Mouse (Mus musculus): ENCODE measurements around the gene Olfr1215. TPM values are rescaled to one million over a fixed set of nuclear protein-coding genes. Genes with fewer than 3 reads are reported as not detected.
"Not testable (repeated sequence)": the region's sequence is repeated elsewhere in the genome, so short reads cannot be mapped to it uniquely, and the experiment has no call there.

Gene Olfr1215
- total RNA-seq (2014; rRNA removed) (not detected in 2 replicates), polyA plus RNA-seq (2015; fragmentation: Nextera tagmentation; extraction: Ambion mirVana) (not detected in 2 replicates)

- Histone ChIP-seq H3K27me3 (ENCODE audit: insufficient read depth, low read length) (no peaks in the 10 kb centered on the region), H3K9ac (replicated peaks; ENCODE audit: low read length) (no peak within 1 kb of the TSS), H3K4me1 (ENCODE audit: insufficient read depth, low read length) (no peaks in the 10 kb centered on the region), H3K36me3 (ENCODE audit: insufficient read depth, low read length) (no peaks in the 10 kb centered on the region), H3K4me3 (ENCODE audit: low read length) (no peak within 1 kb of the TSS), H3K4me2 (ENCODE audit: low read depth, low read length) (no peak within 1 kb of the TSS), H3K9me3 (ENCODE audit: low read length) (no peaks in the 10 kb centered on the region), H3K27ac (no peak within 1 kb of the TSS)
- DNase-seq (ENCODE audit: low spot score) (no peak), ATAC-seq (no peak)
- WGBS = 62% methylated on average over 2 of the region's 2 CpGs
- TF ChIP-seq CTCF (IDR thresholded peaks at IDR 0.05; ENCODE audit: low read depth) = no peak
Measured at GRCm38 (mm10) chr2:89006873-89007272, at the start of gene Olfr1215. TSS of gene Olfr1215 (minus strand) at chr2:89006973.

- Histone ChIP-seq H3K9me3 (ENCODE audit: low read length) (no peaks in the 10 kb centered on the region), H3K9ac (replicated peaks; ENCODE audit: low read length) (no peak within 1 kb of the TSS), H3K36me3 (ENCODE audit: insufficient read depth, low read length) (no peaks in the 10 kb centered on the region), H3K4me2 (ENCODE audit: low read depth, low read length) (no peak within 1 kb of the TSS), H3K4me1 (ENCODE audit: insufficient read depth, low read length) (no peaks in the 10 kb centered on the region), H3K4me3 (ENCODE audit: low read length) (no peak within 1 kb of the TSS), H3K27ac (no peak within 1 kb of the TSS), H3K27me3 (ENCODE audit: insufficient read depth, low read length) (no peaks in the 10 kb centered on the region)
- 73% methylated on average over 2 of the region's 2 CpGs for WGBS
- no peak for TF ChIP-seq CTCF (IDR thresholded peaks at IDR 0.05; ENCODE audit: low read depth)
- DNase-seq (ENCODE audit: low spot score) = no peak
- no peak for ATAC-seq
Measured at GRCm38 (mm10) chr2:89031965-89032364, 25.2 kb upstream of the Olfr1215 start, which contains the start of gene Olfr1217. TSS of gene Olfr1217 (minus strand) at chr2:89032065.

GRCm38 (mm10) chr2:89021436-89021835, 14.7 kb upstream of the Olfr1215 start:
- not testable (repeated sequence) for H3K9me3 ChIP-seq (ENCODE audit: low read length); H3K27me3 ChIP-seq (ENCODE audit: insufficient read depth, low read length); DNase-seq (ENCODE audit: low spot score); H3K9ac ChIP-seq (replicated peaks; ENCODE audit: low read length); H3K4me1 ChIP-seq (ENCODE audit: insufficient read depth, low read length); ATAC-seq; H3K4me2 ChIP-seq (ENCODE audit: low read depth, low read length); H3K36me3 ChIP-seq (ENCODE audit: insufficient read depth, low read length); H3K27ac ChIP-seq; H3K4me3 ChIP-seq (ENCODE audit: low read length)
- WGBS = 77% methylated on average over 3 of the region's 3 CpGs

- Histone ChIP-seq H3K9ac (replicated peaks; ENCODE audit: low read length) (no peak within 1 kb of the TSS), H3K4me3 (ENCODE audit: low read length) (no peak within 1 kb of the TSS), H3K36me3 (ENCODE audit: insufficient read depth, low read length) (no peaks in the 10 kb centered on the region), H3K4me2 (ENCODE audit: low read depth, low read length) (no peak within 1 kb of the TSS), H3K27me3 (ENCODE audit: insufficient read depth, low read length) (no peaks in the 10 kb centered on the region), H3K27ac (no peak within 1 kb of the TSS), H3K9me3 (ENCODE audit: low read length) (no peaks in the 10 kb centered on the region), H3K4me1 (ENCODE audit: insufficient read depth, low read length) (no peaks in the 10 kb centered on the region)
- WGBS = 82% methylated on average over 1 of the region's 1 CpGs
- no peak for TF ChIP-seq CTCF (IDR thresholded peaks at IDR 0.05; ENCODE audit: low read depth)
- DNase-seq (ENCODE audit: low spot score) (no peak), ATAC-seq (no peak)
Measured at GRCm38 (mm10) chr2:89018240-89018639, 11.5 kb upstream of the Olfr1215 start, which contains the start of gene Olfr1216. TSS of gene Olfr1216 (minus strand) at chr2:89018340.

- ATAC-seq (no peak), DNase-seq (ENCODE audit: low spot score) (no peak)
- WGBS = 96% methylated on average over 1 of the region's 1 CpGs
- Histone ChIP-seq H3K27ac (no peak within 1 kb of the TSS), H3K9me3 (ENCODE audit: low read length) (no peaks in the 10 kb centered on the region), H3K36me3 (ENCODE audit: insufficient read depth, low read length) (no peaks in the 10 kb centered on the region), H3K27me3 (ENCODE audit: insufficient read depth, low read length) (no peaks in the 10 kb centered on the region), H3K4me2 (ENCODE audit: low read depth, low read length) (no peak within 1 kb of the TSS), H3K4me1 (ENCODE audit: insufficient read depth, low read length) (no peaks in the 10 kb centered on the region), H3K9ac (replicated peaks; ENCODE audit: low read length) (no peak within 1 kb of the TSS), H3K4me3 (ENCODE audit: low read length) (no peak within 1 kb of the TSS)
- no peak for TF ChIP-seq CTCF (IDR thresholded peaks at IDR 0.05; ENCODE audit: low read depth)
Measured at GRCm38 (mm10) chr2:88992553-88992952, 14.2 kb downstream of the Olfr1215 start, which contains the start of gene Olfr1214. TSS of gene Olfr1214 (minus strand) at chr2:88992653.

GRCm38 (mm10) chr2:88980181-88980580, 26.6 kb downstream of the Olfr1215 start, which contains the start of gene Gm13762:
TSS of gene Gm13762 (minus strand) at chr2:88980281.
- Histone ChIP-seq H3K4me1 (ENCODE audit: insufficient read depth, low read length) (no peaks in the 10 kb centered on the region), H3K27me3 (ENCODE audit: insufficient read depth, low read length) (no peaks in the 10 kb centered on the region), H3K9me3 (ENCODE audit: low read length) (no peaks in the 10 kb centered on the region), H3K27ac (no peak within 1 kb of the TSS), H3K4me3 (ENCODE audit: low read length) (no peak within 1 kb of the TSS), H3K9ac (replicated peaks; ENCODE audit: low read length) (no peak within 1 kb of the TSS), H3K4me2 (ENCODE audit: low read depth, low read length) (no peak within 1 kb of the TSS), H3K36me3 (ENCODE audit: insufficient read depth, low read length) (no peaks in the 10 kb centered on the region)
- ATAC-seq (no peak), DNase-seq (ENCODE audit: low spot score) (no peak)
- WGBS = 87% methylated on average over 1 of the region's 1 CpGs
- no peak for TF ChIP-seq CTCF (IDR thresholded peaks at IDR 0.05; ENCODE audit: low read depth)

GRCm38 (mm10) chr2:88953669-88954068, 53.1 kb downstream of the Olfr1215 start, which contains the start of gene Olfr1212:
TSS of gene Olfr1212 (plus strand) at chr2:88953969.
- Histone ChIP-seq H3K27me3 (ENCODE audit: insufficient read depth, low read length) (no peaks in the 10 kb centered on the region), H3K4me3 (ENCODE audit: low read length) (no peak within 1 kb of the TSS), H3K4me1 (ENCODE audit: insufficient read depth, low read length) (no peaks in the 10 kb centered on the region), H3K4me2 (ENCODE audit: low read depth, low read length) (no peak within 1 kb of the TSS), H3K9me3 (ENCODE audit: low read length) (no peaks in the 10 kb centered on the region), H3K27ac (no peak within 1 kb of the TSS), H3K36me3 (ENCODE audit: insufficient read depth, low read length) (no peaks in the 10 kb centered on the region), H3K9ac (replicated peaks; ENCODE audit: low read length) (no peak within 1 kb of the TSS)
- ATAC-seq = no peak
- no peak for DNase-seq (ENCODE audit: low spot score)
- TF ChIP-seq CTCF (IDR thresholded peaks at IDR 0.05; ENCODE audit: low read depth) = no peak

Other genes with a start within 250 kb of the Olfr1215 start
- not detected in 2 replicates for gene Olfr1199, start 246.5 kb downstream of the Olfr1215 start, total RNA-seq (2014; rRNA removed)
- gene Olfr1199, start 246.5 kb downstream of the Olfr1215 start, polyA plus RNA-seq (2015; fragmentation: Nextera tagmentation; extraction: Ambion mirVana) = not detected in 2 replicates
- not detected in 2 replicates for gene Olfr1200, start 236.5 kb downstream of the Olfr1215 start, total RNA-seq (2014; rRNA removed)
- gene Olfr1200, start 236.5 kb downstream of the Olfr1215 start, polyA plus RNA-seq (2015; fragmentation: Nextera tagmentation; extraction: Ambion mirVana) = not detected in 2 replicates
- gene Olfr1201, start 213.9 kb downstream of the Olfr1215 start, total RNA-seq (2014; rRNA removed) = not detected in 2 replicates
- gene Olfr1201, start 213.9 kb downstream of the Olfr1215 start, polyA plus RNA-seq (2015; fragmentation: Nextera tagmentation; extraction: Ambion mirVana) = not detected in 2 replicates
- gene Olfr1202, start 192.5 kb downstream of the Olfr1215 start, total RNA-seq (2014; rRNA removed) = not detected in 2 replicates
- gene Olfr1202, start 192.5 kb downstream of the Olfr1215 start, polyA plus RNA-seq (2015; fragmentation: Nextera tagmentation; extraction: Ambion mirVana) = not detected in 2 replicates
- gene Olfr1205, start 177.2 kb downstream of the Olfr1215 start, total RNA-seq (2014; rRNA removed) = not detected in 2 replicates
- gene Olfr1205, start 177.2 kb downstream of the Olfr1215 start, polyA plus RNA-seq (2015; fragmentation: Nextera tagmentation; extraction: Ambion mirVana) = not detected in 2 replicates
- not detected in 2 replicates for gene Olfr1204, start 157.7 kb downstream of the Olfr1215 start, total RNA-seq (2014; rRNA removed)
- gene Olfr1204, start 157.7 kb downstream of the Olfr1215 start, polyA plus RNA-seq (2015; fragmentation: Nextera tagmentation; extraction: Ambion mirVana) = not detected in 2 replicates
- not detected in 2 replicates for gene Olfr1206, start 143.7 kb downstream of the Olfr1215 start, total RNA-seq (2014; rRNA removed)
- not detected in 2 replicates for gene Olfr1206, start 143.7 kb downstream of the Olfr1215 start, polyA plus RNA-seq (2015; fragmentation: Nextera tagmentation; extraction: Ambion mirVana)
- gene Olfr1208, start 104.7 kb downstream of the Olfr1215 start, total RNA-seq (2014; rRNA removed) = not detected in 2 replicates
- not detected in 2 replicates for gene Olfr1208, start 104.7 kb downstream of the Olfr1215 start, polyA plus RNA-seq (2015; fragmentation: Nextera tagmentation; extraction: Ambion mirVana)
- not detected in 2 replicates for gene Olfr1209, start 91.8 kb downstream of the Olfr1215 start, total RNA-seq (2014; rRNA removed)
- not detected in 2 replicates for gene Olfr1209, start 91.8 kb downstream of the Olfr1215 start, polyA plus RNA-seq (2015; fragmentation: Nextera tagmentation; extraction: Ambion mirVana)
- not detected in 2 replicates for gene Olfr1211, start 68.9 kb downstream of the Olfr1215 start, total RNA-seq (2014; rRNA removed)
- not detected in 2 replicates for gene Olfr1211, start 68.9 kb downstream of the Olfr1215 start, polyA plus RNA-seq (2015; fragmentation: Nextera tagmentation; extraction: Ambion mirVana)
- gene Olfr1212, start 53.0 kb downstream of the Olfr1215 start, total RNA-seq (2014; rRNA removed) = not detected in 2 replicates
- gene Olfr1212, start 53.0 kb downstream of the Olfr1215 start, polyA plus RNA-seq (2015; fragmentation: Nextera tagmentation; extraction: Ambion mirVana) = not detected in 2 replicates
- not detected in 2 replicates for gene Gm13762, start 26.7 kb downstream of the Olfr1215 start, total RNA-seq (2014; rRNA removed)
- not detected in 2 replicates for gene Gm13762, start 26.7 kb downstream of the Olfr1215 start, polyA plus RNA-seq (2015; fragmentation: Nextera tagmentation; extraction: Ambion mirVana)
- not detected in 2 replicates for gene Olfr1214, start 14.3 kb downstream of the Olfr1215 start, total RNA-seq (2014; rRNA removed)
- gene Olfr1214, start 14.3 kb downstream of the Olfr1215 start, polyA plus RNA-seq (2015; fragmentation: Nextera tagmentation; extraction: Ambion mirVana) = not detected in 2 replicates
- gene Olfr1216, start 11.4 kb upstream of the Olfr1215 start, total RNA-seq (2014; rRNA removed) = not detected in 2 replicates
- gene Olfr1216, start 11.4 kb upstream of the Olfr1215 start, polyA plus RNA-seq (2015; fragmentation: Nextera tagmentation; extraction: Ambion mirVana) = not detected in 2 replicates
- not detected in 2 replicates for gene Olfr1217, start 25.1 kb upstream of the Olfr1215 start, total RNA-seq (2014; rRNA removed)
- not detected in 2 replicates for gene Olfr1217, start 25.1 kb upstream of the Olfr1215 start, polyA plus RNA-seq (2015; fragmentation: Nextera tagmentation; extraction: Ambion mirVana)
- not detected in 2 replicates for gene Olfr1218, start 54.2 kb upstream of the Olfr1215 start, total RNA-seq (2014; rRNA removed)
- not detected in 2 replicates for gene Olfr1218, start 54.2 kb upstream of the Olfr1215 start, polyA plus RNA-seq (2015; fragmentation: Nextera tagmentation; extraction: Ambion mirVana)
- gene Olfr1219, start 76.5 kb upstream of the Olfr1215 start, total RNA-seq (2014; rRNA removed) = not detected in 2 replicates
- gene Olfr1219, start 76.5 kb upstream of the Olfr1215 start, polyA plus RNA-seq (2015; fragmentation: Nextera tagmentation; extraction: Ambion mirVana) = not detected in 2 replicates
- gene Olfr1220, start 99.9 kb upstream of the Olfr1215 start, total RNA-seq (2014; rRNA removed) = not detected in 2 replicates
- not detected in 2 replicates for gene Olfr1220, start 99.9 kb upstream of the Olfr1215 start, polyA plus RNA-seq (2015; fragmentation: Nextera tagmentation; extraction: Ambion mirVana)
- gene Olfr1221, start 110.3 kb upstream of the Olfr1215 start, total RNA-seq (2014; rRNA removed) = not detected in 2 replicates
- not detected in 2 replicates for gene Olfr1221, start 110.3 kb upstream of the Olfr1215 start, polyA plus RNA-seq (2015; fragmentation: Nextera tagmentation; extraction: Ambion mirVana)
- not detected in 2 replicates for gene Olfr1222, start 126.1 kb upstream of the Olfr1215 start, total RNA-seq (2014; rRNA removed)
- gene Olfr1222, start 126.1 kb upstream of the Olfr1215 start, polyA plus RNA-seq (2015; fragmentation: Nextera tagmentation; extraction: Ambion mirVana) = not detected in 2 replicates
- gene Olfr1223, start 144.6 kb upstream of the Olfr1215 start, total RNA-seq (2014; rRNA removed) = not detected in 2 replicates
- not detected in 2 replicates for gene Olfr1223, start 144.6 kb upstream of the Olfr1215 start, polyA plus RNA-seq (2015; fragmentation: Nextera tagmentation; extraction: Ambion mirVana)
- not detected in 2 replicates for gene Olfr1224-ps1, start 157.1 kb upstream of the Olfr1215 start, total RNA-seq (2014; rRNA removed)
- gene Olfr1224-ps1, start 157.1 kb upstream of the Olfr1215 start, polyA plus RNA-seq (2015; fragmentation: Nextera tagmentation; extraction: Ambion mirVana) = not detected in 2 replicates
- not detected in 2 replicates for gene Olfr1225, start 167.7 kb upstream of the Olfr1215 start, total RNA-seq (2014; rRNA removed)
- gene Olfr1225, start 167.7 kb upstream of the Olfr1215 start, polyA plus RNA-seq (2015; fragmentation: Nextera tagmentation; extraction: Ambion mirVana) = not detected in 2 replicates
- gene Olfr1226, start 193.1 kb upstream of the Olfr1215 start, total RNA-seq (2014; rRNA removed) = not detected in 2 replicates
- gene Olfr1226, start 193.1 kb upstream of the Olfr1215 start, polyA plus RNA-seq (2015; fragmentation: Nextera tagmentation; extraction: Ambion mirVana) = not detected in 2 replicates
- gene Olfr1228, start 247.1 kb upstream of the Olfr1215 start, total RNA-seq (2014; rRNA removed) = not detected in 2 replicates
- not detected in 2 replicates for gene Olfr1228, start 247.1 kb upstream of the Olfr1215 start, polyA plus RNA-seq (2015; fragmentation: Nextera tagmentation; extraction: Ambion mirVana)